Mouse (Mus musculus): ENCODE measurements around the gene Nfil3. TPM values are rescaled to one million over a fixed set of nuclear protein-coding genes. Genes with fewer than 3 reads are reported as not detected.
A peak's percentile ranks its signal among the peaks of the same experiment; 100 is the strongest.

Gene Nfil3
- total RNA-seq (2021) = 10 to 100 TPM; 13.3 to 15.5 TPM

GRCm38 (mm10) chr13:52980951-52981421 is at the start of gene Nfil3:
Nfil3 (minus strand) TSS chr13:52981073.
- intact Hi-C loops (cut with DNase I) = loop anchor here (1.0 to 5.0 kb wide), 4 partner anchors 52 to 163 kb away; partner anchors contain the start of gene Auh
- DNase-seq (ENCODE audit: low spot score in 2 of 2) = peak in 1 of 2 experiments; percentile 85

DNA sequence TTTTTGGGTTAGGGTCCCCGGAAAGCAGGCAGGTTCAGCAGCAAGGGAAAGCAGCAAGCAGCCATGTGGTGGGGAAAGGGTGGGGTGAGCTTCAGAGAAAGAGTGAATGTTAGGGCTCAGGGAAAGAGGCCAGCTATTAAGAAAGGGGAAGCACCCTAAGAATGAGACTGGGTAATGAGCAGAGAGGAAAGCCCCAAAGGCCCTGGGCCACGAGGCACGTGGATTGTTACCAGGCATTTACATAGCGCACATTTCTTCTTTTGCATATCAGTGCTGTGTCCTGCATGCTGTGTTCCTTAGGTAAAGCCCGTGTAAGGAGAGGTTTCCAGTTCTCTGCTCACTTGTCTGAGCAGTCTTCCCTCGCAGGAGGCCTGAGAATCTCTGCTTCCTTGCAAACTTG is 43.4 kb upstream of the Nfil3 start:
- intact Hi-C loops (cut with DNase I) = no loop called here
- no peak for DNase-seq (ENCODE audit: low spot score in 2 of 2)

DNA sequence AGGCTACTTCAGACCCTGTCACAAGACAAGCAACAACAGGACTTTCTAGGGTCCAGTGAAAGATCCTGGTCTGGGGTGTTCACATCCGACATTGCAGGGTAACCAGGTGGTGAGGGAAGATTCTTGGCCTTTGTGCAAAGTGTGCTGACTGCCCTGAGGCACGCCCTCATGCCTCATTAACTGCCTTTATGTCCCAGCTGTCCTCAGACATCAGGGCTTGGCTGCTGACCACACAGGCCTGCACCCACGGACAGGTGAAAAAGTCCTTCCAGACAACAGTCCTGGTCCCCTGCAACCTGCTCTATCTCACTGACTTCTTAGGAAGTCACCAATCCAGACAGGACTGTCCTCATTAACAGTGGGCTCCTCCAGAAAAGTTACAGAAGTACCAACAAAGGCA is 39.4 kb upstream of the Nfil3 start:
- intact Hi-C loops (cut with DNase I) = no loop called here
- no peak for DNase-seq (ENCODE audit: low spot score in 2 of 2)

- DNase-seq (ENCODE audit: low spot score in 2 of 2) = no peak
- intact Hi-C loops (cut with DNase I) = no loop called here
Measured at GRCm38 (mm10) chr13:53019532-53019931, 38.7 kb upstream of the Nfil3 start.

DNA sequence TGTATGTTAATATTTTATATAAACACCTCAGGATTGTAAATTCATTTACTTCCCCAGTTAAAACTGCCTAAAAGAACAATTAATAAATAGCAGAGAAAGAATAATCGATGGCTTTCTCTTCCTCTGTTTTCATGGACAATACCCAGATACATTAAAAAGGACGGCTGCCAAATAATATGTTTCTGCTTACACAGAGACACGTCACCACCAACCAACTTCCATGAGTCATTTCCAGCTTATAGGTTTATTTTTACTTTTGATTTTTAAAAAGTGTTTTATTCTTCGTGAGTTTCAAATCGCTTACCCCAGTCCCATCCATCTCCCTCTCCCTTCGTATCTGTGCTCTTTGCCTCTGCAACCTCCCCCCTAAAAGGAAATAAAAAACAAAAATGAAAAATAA is 38.1 kb upstream of the Nfil3 start:
- intact Hi-C loops (cut with DNase I) = no loop called here

DNA sequence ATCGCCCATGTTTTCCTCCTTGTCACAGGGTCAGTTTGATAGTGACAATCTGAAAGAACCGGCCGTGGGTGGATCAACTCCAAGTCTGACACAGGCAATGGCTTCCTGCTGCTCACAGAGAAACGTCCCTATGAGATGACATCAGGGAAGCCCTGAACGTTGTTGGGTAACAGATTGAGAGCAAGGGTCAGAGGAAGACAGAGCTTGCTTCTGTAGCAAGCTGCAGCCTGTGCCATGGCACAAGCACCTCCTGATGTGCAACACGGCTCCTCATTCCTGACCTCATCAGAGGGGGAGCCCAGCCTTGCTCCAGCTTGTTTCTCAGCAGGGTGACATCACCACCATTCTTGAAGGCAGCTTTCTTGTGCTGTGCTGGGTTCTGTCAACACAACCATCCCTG is 37.1 kb upstream of the Nfil3 start:
- DNase-seq (ENCODE audit: low spot score in 2 of 2) = no peak
- intact Hi-C loops (cut with DNase I) = no loop called here

More for the DNA sequence above, 38.1 kb upstream of the Nfil3 start:
- DNase-seq (ENCODE audit: low spot score in 2 of 2) = no peak

- no peak for DNase-seq (ENCODE audit: low spot score in 2 of 2)
- intact Hi-C loops (cut with DNase I) = no loop called here
Measured at GRCm38 (mm10) chr13:53017117-53017516, 36.2 kb upstream of the Nfil3 start.

DNA sequence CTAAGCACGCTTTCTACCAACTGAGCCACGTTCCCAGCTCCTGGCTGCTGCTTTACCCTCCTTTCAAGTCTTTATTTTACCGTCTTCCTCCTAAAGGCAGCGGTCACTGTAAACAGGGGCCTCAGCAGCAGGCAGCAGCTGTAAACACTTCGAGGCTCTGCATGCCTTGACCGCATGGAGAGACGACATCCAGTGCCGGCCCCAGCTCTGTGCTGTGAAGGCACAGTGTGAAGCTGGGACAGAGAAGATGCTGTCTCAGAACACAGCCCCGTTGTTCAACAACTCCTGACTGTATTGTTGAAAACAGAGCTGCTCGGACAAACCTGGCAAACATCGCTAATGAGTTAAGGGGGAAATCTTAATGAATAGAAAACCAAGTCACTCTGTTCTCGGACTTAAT is 30.6 kb upstream of the Nfil3 start:
- intact Hi-C loops (cut with DNase I) = no loop called here
- no peak for DNase-seq (ENCODE audit: low spot score in 2 of 2)

DNA sequence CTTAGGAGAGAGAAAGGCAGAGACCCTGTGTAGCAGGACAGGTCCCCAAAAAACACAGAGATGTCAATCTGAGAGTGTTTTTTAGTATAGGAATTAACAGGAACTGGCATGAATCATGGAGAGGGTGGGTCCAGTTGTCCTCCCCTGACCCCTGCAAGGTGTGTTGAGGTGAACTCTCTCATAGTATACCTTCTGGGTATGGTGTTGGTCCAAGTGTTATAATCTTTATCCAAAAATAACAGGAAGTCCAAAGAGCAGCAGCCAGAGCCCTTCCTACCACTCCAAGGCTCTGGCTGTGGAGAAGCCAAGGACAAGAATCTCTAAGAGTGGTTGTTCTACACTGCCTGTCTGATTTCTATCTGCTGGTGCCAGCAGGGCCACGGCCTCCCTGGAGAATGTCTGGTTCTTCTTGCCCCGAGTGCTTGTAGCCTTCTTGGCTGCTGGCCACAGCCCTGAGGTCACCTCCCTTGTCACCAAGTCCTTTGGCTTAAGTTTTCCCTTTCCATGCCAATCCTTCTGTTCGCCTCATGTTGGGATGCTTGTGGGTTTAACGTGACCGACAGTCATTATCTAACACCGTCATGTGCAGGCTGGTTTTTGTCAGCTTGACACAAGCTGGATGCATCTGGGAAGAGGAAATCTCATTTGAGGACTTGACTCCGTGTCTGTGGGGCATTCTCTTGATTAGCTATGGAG is 27.8 kb upstream of the Nfil3 start:
- no peak for DNase-seq (ENCODE audit: low spot score in 2 of 2)
- intact Hi-C loops (cut with DNase I) = no loop called here

DNA sequence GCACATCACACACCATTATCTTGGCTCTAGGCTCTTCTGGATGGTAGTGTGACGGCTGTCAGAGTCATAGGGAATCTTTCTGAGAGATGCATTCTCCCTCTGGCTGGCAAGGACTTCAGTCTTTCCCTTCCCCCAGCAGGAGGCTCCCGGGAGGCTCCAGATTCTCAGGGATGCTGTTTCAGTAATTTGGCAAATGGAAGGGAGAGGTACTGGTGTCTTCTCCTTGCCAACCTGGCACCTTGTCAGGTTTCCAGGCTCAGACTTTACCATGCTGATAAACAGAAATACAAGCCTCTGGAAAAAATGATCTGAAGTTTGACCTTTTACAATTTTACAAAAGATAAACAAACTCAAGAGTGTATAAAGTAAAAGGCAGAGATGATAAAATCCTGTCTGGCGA is 26.9 kb upstream of the Nfil3 start:
- no peak for DNase-seq (ENCODE audit: low spot score in 2 of 2)
- intact Hi-C loops (cut with DNase I) = no loop called here

GRCm38 (mm10) chr13:53003286-53003685 is 22.4 kb upstream of the Nfil3 start:
- intact Hi-C loops (cut with DNase I) = no loop called here
- DNase-seq (ENCODE audit: low spot score in 2 of 2) = no peak

- no peak for DNase-seq (ENCODE audit: low spot score in 2 of 2)
- intact Hi-C loops (cut with DNase I) = no loop called here
Measured at GRCm38 (mm10) chr13:53001511-53001935, 20.6 kb upstream of the Nfil3 start.

DNA sequence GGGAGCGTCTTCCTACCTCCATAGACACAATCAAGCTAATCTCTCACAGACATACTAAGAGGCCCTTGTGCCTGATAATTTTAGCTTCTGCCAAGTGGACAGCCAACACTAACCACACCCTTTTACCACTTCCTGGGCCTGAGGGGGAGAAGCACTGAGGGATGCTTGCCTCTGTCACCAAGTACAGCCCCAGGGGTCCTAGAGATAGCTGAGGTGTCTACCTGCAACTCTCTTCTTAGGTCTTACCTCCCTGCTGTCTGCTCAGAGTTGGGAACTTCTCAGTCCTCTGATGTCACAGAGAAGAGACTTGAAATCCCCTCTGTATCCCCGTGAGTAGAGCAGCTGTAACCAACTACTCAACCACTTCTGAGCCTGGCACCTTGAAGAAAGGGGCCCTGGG is 19.6 kb upstream of the Nfil3 start:
- intact Hi-C loops (cut with DNase I) = no loop called here
- DNase-seq (ENCODE audit: low spot score in 2 of 2) = no peak

DNA sequence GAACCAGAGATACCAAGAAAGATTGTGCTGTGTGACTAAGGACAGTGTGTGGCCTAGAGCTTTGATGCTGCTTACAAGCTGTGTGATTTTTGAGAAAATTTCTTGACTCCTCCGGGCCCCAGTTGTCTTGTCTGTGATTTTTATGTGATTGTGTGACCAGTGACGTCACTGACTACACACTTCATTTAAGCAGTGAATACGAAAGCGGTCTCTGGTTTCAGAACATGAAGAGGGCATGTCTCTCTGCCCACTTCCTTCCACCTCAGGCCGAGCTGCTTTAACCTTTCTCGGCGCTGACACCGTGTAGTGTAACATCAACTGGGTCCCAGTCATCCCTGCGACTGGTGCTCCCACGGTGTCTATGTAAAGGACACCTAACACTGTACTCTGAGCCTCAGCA is 17.7 kb upstream of the Nfil3 start:
- intact Hi-C loops (cut with DNase I) = loop anchor here (5.0 kb wide), 1 partner anchor 99 kb away; no protein-coding TSS in a partner anchor
- DNase-seq (ENCODE audit: low spot score in 2 of 2) = no peak

DNA sequence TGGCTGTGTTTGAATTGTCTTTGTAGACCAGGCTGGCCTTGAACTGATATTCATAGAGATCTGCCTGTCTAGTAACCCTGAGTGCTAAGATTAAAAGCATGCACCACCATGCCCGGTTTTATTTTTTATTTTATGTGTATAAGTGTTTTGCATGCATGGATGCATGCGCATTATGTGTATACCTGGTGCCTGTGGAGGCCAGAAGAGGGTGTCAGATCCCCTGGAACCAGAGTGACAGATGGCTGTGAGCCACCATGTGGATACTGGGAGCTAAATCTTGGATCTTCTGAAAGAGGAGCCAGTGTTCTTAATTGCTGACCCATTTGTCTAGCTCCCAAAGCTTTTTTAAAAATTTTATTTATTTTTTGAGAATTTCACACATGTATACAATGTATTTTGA is 16.9 kb upstream of the Nfil3 start:
- intact Hi-C loops (cut with DNase I) = loop anchor here (5.0 kb wide), 1 partner anchor 99 kb away; no protein-coding TSS in a partner anchor
- DNase-seq (ENCODE audit: low spot score in 2 of 2) = no peak

DNA sequence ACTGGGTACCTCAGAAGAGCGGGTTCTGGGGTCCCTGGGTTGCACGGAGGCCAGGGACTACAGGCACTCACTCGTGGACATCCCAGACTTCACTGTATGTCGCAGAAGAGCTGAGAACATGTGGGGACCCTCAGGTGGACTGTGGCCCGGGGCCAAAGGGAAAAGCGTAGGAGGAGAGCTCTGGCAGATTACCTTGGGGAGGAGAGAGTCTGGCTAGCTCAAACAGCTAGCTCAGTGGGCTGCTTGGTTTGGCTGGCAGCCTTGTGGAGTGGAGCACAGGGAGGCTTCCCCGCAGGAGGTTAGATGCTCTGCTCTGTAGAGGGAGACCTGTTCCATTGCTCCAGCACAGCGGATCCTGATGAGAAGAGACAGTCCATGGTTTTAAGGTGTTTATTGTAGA is 15.3 kb upstream of the Nfil3 start:
- no peak for DNase-seq (ENCODE audit: low spot score in 2 of 2)
- intact Hi-C loops (cut with DNase I) = loop anchor here (5.0 kb wide), 1 partner anchor 101 kb away; no protein-coding TSS in a partner anchor

- intact Hi-C loops (cut with DNase I) = no loop called here
Measured at GRCm38 (mm10) chr13:52994197-52994881, 13.5 kb upstream of the Nfil3 start.

DNA sequence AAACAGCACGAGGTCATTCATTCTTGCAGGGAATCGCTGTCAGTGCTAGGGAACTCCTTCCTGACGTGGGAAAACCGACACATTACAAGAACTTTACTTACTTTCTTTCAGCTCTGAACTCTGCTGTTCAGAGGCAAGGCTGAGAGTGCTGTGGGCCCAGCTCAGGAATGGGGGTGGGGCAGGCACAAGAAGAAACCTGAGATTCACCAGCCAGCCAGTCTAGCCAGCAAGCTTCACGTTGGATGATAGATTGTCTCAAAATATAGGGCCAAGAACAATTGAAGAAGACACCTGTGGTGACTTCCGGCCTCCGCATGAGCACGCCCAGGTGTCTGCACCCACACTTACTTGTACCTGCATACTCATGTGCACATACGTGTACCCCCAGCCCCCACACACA is 9.3 kb upstream of the Nfil3 start:
- no peak for DNase-seq (ENCODE audit: low spot score in 2 of 2)
- intact Hi-C loops (cut with DNase I) = no loop called here

More at GRCm38 (mm10) chr13:52994197-52994881, 13.5 kb upstream of the Nfil3 start:
- no peak for DNase-seq (ENCODE audit: low spot score in 2 of 2)

GRCm38 (mm10) chr13:52989005-52989404 is 8.1 kb upstream of the Nfil3 start:
- DNase-seq (ENCODE audit: low spot score in 2 of 2) = no peak
- intact Hi-C loops (cut with DNase I) = no loop called here

- intact Hi-C loops (cut with DNase I) = no loop called here
- no peak for DNase-seq (ENCODE audit: low spot score in 2 of 2)
Measured at GRCm38 (mm10) chr13:52987880-52988279, 7.0 kb upstream of the Nfil3 start.

GRCm38 (mm10) chr13:52986215-52986780 is 5.4 kb upstream of the Nfil3 start:
- no peak for DNase-seq (ENCODE audit: low spot score in 2 of 2)
- intact Hi-C loops (cut with DNase I) = no loop called here
